Mouse (Mus musculus): Measurements from ENCODE around the gene Olfr115.

The Olfr115 gene

DNA sequence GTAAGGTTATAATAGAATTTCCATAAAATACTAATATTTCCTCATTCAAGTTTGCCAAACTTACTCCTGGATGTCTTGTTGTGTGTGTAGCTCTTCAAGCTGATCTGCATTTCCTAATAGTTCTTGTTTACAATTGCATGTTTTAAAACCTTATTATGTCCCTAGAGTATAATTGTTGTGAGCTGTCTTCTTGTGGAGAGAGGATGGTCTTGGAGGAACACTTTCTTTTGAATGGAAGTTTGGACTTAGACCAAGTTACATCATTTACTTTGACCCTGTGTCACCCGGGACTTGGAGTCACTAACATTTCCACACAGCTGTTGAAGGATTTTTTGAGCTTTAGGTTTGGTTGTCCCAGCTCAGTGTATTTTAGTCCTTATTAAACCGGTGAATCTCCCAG, at the start of gene Olfr115, which contains the start of gene Olfr116:
Gene Olfr115, minus strand, starts transcription at position 101 of the 400 bp plus-strand sequence.
Gene Olfr116, minus strand, starts transcription at position 191 of the 400 bp plus-strand sequence.
- DNase-seq = no peak

- DNase-seq = no peak
Measured at GRCm38 (mm10) chr17:37666688-37667087, 39.8 kb upstream of the Olfr115 start, which contains the start of gene Olfr118. Gene Olfr118, plus strand, starts transcription at chr17:37666988.

- DNase-seq = no peak
Measured at GRCm38 (mm10) chr17:37663682-37664081, 36.8 kb upstream of the Olfr115 start, which contains the start of gene Olfr117. Gene Olfr117, minus strand, starts transcription at chr17:37663782.

- no peak for DNase-seq
Measured at GRCm38 (mm10) chr17:37592643-37593042, 34.3 kb downstream of the Olfr115 start, which contains the start of gene Olfr114. Gene Olfr114, minus strand, starts transcription at chr17:37592743.

- no peak for DNase-seq
Measured at GRCm38 (mm10) chr17:37577563-37577962, 49.3 kb downstream of the Olfr115 start, which contains the start of gene Olfr113. Gene Olfr113, minus strand, starts transcription at chr17:37577663.

- no peak for DNase-seq
Measured at GRCm38 (mm10) chr17:37569351-37569750, 57.6 kb downstream of the Olfr115 start, which contains the start of gene Olfr112. Gene Olfr112, minus strand, starts transcription at chr17:37569451.
